Mouse (Mus musculus) natural killer cell, adult 2 months (primary cell): Measurements from ENCODE around the gene Pak7.

Source experiments
- DNase-seq, 2 experiments: peaks; one replicate each; pipeline ENCODE4 v3.0.0; 2022; ENCODE audit warnings: low spot score in 2 of 2

Pak7 gene

DNA sequence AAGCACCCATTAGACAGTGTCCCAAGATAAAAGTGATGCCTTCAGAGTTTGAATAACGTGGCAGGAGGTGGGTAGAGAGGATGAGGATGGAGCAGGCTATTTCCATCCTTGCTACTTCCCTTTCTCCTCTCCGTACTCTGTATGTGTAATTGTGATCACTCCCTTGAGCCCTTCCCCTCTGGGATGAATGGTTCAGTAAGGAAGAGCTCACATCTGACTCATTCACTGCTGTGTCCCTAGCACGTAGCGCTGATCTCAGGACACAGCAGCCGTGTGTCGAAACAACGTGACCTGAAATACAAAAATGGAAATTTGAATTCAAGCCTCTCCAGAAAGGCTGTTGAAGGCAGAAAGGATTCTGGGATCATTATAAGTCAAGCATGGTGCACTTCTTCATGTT, 237.0 kb downstream of the Pak7 start:
- DNase-seq = no peak

DNA sequence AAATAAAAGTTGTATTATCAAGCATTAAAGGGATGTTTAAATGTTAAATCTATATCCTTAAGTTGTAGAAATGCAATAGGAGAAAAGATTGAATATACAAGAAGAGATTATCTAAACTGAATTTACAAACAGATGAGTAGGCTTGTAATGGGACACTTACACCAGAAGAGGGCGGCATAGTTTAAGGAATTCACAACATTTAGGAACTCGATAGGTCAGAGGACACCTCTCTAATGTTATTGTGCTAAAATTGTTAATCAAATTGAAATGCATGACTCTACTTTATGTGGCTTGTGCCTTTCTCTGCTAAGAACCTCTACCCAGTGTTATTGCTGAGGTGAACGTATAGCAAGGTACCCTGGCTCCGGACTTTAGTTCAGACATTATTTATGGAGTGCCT, 238.2 kb downstream of the Pak7 start:
- DNase-seq = no peak

DNA sequence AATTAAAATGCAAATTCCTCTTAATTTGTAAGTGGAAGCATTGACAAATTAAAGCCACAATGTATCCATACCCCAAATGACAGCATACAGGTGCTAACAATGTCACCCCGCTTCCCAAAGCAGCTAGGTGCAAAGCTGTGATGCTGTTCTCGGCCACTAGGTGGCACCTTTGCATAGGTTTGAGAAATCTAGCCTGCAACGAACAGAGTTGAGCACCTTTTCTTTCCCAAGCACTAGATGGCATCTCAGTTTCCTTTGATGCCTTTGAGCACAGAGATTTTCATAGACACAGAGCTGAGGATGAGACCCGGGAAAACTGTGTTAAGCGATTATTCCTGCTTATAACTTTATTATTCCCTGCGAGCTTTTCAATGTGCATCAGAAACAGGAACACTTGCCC, 238.8 kb downstream of the Pak7 start:
- DNase-seq = peak; percentile 1 to 9

DNA sequence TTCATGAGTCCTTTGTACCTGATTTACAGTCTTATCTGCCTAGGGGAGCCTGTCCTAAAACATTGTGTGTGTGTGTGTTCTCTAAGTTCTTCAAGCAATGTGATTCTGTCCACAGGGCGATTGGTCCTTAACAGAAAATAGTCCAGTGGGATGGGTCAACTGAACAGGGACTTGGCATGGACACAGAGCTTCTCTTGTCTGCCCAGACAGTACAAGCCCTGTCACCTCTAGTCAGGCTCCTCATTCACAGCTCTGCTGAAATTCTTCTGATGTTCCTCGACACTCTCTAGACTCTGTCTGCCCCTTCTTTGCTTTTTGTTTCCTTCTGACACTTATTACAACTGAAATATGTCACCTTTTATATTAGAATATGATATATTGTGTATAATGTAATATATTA, 247.0 kb downstream of the Pak7 start:
- DNase-seq = no peak

DNA sequence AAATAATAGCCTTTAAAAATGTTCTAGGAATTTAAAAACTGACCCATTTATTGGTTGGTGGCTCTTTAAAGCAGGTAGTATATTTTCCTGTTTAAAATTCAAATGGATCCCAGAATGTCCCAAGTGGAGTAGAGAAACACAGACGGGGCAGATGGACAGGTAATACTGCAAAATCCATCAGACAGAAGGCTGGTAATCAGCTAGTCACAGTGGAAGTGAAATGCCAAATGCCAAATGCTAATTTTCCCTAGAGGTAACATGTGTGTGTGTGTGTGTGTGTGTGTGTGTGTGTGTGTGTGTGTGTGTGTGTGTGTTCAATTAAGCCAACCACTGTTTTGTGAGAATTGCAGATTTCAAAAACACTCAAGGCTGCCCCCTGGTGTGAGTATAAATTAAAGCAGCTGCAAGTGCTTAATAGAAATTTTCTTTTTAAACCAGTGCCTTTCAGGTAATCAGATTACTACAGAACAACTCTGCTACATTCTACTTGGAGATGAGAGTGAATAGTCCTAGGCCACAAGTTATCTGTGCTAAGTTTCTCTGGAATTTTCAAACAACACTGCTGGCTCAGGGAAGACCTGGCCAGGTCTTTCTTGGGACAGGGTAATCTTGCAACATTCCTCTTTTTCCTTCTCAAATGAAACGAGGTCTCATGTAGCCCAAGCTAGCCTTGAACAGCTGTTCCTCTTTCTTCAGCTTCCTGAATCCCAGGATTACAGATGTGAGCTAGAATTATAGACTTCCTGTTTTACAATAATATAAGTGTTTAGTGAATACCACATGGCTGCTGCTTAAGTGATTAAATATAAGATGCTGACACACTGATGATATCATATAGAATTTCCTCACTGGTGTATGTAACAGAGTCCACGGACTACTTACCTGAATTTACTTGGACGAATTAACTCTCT, 248.4 kb downstream of the Pak7 start:
- DNase-seq = no peak

DNA sequence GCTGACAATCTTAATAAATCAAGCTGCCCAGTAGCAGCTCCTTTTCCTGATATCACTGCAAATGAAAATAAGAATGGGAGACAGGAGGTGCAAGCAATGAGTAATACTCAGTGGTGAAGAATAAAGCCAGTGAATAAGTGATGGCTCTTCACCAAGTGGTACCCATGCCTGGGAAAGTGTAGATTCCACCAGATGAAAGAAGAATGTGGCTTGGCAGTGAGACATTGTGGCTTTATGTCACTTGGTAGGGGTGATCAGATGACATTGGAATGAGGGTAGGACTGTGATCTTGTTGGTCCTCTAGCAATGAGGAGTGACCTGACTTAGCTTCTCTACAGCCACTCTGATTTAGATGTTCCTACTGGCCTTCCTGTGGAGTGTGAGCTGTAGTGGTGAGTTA, 249.3 kb downstream of the Pak7 start:
- DNase-seq = no peak

DNA sequence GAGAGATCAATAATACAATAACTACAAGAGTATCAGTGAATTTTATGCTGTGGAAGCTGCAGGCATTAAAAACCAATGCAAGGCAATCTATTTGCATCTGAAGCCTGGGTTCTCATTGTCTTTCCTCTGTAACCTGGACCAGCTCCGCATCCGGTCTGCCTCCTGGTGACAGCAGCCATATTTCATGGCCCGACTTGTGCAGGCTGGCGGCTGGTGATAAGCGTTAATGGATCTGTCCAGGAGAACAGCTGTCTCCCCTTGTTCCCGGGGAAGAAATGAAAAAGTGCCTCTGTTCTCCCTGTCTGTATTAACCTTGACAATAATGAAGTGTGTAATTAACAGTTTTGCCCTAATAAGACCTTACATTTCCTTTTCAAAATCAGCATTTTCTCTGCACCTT, 265.9 kb downstream of the Pak7 start:
- no peak for DNase-seq

DNA sequence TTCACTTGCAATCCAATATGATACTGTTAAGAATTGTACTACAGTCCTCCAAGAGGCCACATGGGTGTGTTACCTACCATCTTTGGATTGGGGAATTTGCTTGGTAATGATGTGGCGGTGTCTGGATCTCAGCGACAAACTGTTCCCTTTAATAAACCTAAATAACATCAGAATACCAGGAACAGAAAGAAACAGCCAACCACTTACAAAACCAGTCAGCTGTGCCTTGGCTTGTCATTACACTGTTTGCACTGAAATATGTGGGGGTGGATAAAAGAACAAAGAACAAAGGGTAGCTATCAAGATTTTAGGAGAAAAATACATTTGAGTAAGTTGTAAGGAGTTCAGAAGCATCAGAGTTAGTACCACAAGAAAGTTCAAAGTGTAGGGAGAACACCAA, 269.8 kb downstream of the Pak7 start:
- DNase-seq = no peak

DNA sequence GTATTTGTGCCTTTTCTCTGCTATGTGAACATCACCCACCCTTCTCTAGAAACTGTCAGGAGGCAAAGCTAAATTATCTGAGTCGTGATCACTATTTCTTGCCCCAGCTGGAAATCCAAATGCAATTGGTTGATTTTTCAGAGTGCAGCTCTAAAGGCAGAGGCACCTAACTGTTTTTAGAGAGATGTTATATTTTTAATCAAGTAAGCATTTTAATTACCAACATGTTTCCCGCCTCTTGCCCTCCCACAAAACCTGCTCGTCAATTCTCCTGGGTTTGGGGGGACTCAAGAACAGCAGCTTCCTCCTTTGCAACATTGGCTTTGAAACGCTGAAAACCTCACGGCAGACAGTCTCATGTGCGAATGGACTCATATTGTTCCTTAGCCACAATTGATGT, 274.4 kb downstream of the Pak7 start:
- DNase-seq = no peak

DNA sequence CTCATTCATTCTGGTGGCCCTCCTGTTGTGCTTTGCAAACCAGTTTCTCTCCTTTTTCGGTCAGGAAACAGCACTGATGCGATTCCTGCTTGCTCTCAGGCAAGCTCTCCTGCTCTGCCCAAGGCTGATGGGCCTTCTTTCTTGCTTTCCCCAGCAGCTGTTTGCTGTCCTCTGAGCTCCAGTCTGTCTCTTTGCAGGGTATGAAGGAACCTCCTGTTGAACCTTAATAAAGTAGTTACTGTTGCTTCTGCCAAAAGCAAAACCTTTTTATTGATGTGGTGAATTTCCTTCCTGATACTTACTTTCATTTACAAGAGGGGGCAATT, 278.8 kb downstream of the Pak7 start:
- no peak for DNase-seq

DNA sequence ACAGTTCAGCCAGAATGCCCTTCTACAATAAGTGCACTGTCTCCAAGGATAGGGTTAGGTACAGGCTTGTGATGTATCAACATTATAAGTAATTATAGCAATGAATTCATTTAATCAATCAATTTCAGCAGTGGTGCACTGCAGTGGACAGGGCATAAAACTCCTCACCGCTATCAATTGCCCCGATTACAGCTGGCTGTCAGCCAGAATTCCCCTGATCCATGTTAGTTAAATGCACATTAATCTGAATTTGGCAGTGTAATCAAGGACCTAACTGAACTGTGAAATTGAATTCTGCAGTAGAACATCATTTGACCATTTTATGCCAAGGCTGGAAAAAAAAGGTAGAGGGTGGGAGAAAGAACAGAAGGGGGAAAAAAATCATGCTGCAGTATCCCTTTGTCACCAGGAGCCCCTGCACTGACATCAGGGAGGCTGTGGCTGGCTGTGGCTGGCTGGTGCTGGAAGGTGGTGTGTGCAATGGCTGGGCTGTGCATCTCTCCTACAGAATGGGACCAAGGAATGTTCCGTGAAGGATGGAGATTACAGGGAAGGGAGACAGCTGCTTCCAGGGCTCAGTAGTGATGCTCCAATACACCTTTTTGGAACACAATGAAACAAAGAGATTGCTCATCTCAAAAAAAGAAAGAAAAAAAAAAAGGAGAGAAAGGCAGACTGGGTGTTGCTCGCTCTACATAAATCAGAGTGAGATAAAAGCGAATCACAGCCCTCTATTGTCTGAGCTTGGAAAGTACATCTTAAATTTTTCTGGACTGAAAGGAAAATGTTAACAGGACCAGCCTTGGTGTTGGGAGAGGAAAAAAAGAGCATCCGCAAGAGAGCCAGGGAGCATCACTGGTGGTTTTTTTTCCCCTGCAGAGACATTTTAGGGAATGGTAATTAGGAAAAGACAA, 279.4 kb downstream of the Pak7 start:
- DNase-seq = no peak

DNA sequence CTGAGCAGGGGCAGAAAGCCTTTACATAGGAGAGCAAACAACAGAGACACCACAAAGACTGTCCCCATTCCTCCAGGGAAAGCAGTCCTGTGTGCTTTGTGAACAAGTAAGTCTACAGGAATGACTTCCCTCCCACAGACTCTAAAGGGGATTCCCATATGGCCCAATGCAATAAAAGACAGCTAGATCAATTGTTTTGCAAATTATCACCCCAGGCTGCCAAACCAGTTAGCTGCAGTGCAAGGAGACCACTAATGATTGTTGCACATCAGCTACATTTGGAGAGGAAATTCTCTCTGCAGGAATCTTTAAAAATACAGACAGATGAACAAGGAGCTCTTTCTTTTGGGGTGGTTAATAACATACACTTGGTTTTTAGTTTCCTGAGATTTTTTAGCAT, 280.2 kb downstream of the Pak7 start:
- DNase-seq = no peak

DNA sequence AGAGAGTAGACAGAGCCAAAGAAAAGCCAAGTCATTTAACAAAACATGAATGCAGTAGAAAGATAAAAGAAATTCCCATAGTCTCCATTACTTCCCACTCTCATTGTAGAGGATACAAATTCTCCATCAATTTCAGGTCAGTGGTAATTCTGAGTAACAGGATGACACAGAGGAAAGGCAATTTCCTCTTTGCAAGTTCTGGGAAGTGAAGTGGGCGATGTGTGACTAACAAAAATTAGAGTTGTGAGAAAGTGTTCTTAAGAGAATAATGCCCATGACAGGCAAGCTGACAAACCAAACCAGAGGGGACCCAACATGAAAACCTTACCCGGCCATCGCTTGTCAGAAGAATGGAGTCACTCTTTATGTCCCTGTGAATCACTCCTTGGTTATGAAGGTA, 290.6 kb downstream of the Pak7 start:
- no peak for DNase-seq

DNA sequence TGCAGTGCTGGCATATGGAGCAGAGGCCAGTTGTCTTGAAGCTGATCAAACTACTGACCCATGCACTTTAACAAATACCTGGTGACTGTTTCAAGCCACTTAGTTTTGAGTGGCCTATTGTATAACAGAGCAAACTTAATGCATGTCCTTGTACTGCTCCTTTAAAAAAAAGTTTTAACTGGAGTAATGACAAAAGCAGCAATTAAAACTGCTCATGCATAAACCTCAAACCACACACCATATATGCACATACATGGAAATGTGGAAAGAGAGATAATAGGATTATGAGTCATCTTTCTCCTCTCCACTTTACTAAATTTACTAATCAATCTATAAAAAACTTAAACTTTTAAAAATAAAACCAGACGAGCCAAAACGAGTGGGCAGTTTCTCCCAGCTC, 291.8 kb downstream of the Pak7 start:
- no peak for DNase-seq

DNA sequence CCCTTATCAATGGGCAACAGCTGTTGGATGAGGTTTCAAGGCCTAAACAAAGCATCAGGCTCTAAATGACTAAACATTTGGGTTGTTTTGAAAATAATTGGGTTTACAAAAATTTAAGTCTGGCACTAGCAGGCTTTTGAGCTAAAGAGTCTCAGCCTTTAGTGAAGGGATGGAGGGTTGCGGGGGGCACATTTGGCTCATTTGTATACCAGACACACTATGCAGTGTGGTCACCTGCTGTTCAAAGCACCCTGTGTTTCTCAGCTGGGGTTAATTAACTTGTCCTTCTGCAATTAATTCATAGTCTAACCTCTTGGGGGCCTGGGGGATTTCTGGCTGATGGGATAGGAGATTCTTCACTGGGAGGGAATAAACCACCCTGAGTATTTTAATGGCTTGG, 323.4 kb downstream of the Pak7 start:
- DNase-seq = no peak

DNA sequence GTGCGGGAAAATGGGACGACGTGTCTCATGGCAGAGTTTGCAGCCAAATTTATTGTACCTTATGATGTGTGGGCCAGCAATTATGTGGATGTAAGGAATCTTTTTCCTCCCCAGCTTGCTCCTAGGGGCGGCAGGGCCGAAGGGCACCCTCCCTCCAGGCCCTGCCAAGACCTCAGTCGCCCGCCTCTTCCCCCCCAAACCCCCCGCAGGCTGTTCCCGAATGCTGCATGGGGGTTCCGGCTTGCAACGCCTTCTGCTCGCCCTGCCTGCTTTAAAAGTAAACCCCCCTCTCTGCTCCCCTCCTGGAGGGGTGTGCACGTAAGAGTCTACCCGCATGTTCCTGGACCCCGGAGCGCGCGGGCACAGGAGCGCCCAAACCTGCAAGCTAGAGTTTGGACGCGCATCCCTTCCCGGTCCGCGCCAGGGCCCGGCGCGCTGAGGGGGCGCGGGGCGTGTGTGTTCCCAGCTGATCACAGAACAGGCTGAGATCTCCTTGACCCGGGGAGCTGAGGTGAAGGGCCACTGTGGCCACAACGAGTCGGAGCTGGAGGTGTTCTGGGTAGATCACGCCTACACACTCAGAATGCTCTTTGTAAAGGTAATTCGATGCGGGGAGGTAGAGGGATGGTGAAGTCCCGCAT, 328.6 kb downstream of the Pak7 start:
- DNase-seq = no peak

DNA sequence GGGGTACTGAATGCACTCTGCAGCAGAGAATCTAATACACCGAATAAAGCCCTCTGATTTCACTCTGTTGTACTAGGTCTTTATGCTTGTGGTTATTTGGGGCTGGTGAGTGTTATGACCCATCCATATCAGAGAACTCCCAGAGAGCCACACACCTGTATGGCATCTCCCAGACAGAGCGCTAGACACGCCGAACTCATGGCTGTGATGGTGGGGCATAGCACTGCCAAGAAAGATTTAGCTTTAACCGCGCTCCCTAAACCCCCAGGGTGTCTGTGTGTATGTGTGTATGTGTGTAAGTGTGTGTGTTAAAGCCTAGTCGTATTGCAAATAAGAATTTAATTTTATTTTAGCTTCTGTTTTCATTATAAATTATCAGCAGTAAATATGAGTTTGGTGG, 329.4 kb downstream of the Pak7 start:
- no peak for DNase-seq

DNA sequence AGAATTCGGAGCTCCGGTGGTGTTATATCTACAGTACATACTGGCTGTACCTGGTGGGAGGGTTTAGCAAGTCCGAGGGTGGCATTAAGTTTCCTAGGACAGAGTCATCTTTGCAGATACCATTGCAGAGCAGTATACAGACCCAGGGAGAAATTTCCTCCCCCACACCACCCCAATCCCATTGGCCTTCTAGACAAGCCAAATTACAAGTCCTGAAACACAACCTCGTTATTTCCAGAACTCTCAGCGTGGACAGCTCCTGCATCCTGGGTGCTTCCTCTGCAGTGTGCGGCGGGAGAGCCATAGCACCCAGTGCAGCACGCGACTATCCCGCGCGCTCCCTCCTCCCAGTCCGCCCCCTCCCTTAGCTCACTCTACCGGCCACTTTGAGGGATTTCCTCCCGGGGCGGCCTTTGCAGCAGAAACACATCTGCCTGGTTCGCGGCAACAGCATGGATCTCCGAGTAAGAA, 329.9 kb downstream of the Pak7 start:
- no peak for DNase-seq

DNA sequence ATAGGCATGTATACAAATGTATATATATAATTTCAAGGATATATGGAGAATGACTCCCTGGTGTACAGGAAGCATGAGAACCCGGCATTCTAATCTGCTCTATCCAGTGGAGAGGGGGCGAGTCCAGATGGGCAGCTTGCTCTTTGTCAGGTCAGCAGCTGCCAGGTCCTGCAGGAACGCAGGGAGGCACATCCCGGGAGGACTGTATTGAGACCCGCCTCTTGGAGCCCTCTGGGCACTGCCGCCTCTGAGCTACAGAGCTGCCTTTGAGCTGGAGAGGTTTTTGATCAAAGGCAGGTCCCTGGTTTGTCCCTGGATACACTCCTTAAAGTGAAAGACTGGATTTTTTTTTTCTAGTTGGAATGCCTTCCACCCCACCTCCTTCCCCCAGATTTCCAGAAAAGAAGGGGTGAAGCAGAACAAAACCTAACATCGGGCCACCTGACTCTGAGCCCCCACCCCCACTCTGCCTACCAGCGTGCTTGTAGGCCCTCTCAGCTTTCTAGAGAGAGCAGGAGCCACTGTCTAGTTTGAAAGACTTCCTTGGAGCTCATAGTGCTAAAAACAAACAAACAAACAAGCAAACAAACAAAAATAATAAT, 336.0 kb downstream of the Pak7 start, which contains the start of gene Lamp5:
TSS of gene Lamp5 (plus strand) at position 552 of the 602 bp plus-strand sequence.
- no peak for DNase-seq

DNA sequence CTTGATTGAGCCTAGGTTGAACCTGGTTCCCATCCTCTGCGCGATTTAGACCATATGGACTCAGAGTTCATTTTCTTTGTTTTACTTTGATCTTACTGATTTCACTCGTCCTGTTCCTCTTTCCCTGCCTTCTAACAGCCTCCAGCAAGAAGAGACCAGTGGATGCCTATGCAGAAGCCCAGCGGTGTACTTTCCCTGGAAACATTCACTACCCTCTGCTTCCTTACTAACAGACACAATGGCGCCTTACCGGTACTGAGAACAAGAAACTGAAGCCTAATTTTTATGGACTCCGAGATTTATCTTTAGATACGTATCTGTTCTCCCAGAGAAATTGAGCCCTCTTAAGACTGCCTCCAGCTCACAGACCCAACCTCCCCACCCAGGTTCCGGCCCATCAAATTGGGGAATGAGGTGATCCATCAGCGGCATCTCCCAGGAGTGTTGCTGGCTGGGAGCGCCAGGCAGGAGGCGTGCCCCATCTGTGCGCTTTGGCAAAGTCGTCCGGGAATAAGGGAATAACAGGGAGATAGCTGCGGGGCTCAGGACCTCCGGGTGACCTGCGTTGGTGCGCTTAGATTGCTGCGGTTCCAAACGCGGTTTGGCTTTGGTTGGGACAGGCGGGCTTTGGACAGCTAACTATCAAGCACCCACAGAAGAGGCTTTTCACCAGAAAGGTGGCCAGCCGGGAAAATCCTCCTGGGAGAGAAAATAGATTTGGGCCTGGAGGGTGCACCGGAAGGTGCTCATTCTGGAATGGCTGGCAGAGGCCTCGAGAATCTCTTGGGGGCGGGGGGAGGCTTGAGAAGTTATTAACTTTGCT, 336.8 kb downstream of the Pak7 start:
- no peak for DNase-seq

DNA sequence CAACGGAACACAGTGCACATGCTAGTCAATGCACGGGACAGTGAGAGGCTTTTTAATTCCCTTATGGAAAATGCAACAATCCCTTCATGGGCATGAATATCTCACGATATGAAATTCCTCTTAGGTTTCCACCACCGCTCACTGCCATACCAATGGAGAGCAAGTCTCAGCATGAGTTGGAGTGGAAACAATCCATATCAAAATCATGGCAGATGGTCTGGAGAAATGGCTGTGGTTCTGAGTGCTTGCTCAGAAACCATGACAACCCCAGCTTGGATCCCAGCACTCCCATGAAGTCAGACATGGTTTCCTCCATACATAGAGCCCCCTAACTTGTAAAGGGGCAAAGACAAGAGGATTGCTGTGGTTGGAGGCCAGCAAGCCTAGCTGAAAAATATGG, 339.3 kb downstream of the Pak7 start:
- no peak for DNase-seq
